Mouse (Mus musculus) liver, adult 2 months (tissue): Measurements from ENCODE around the gene Aff3.

Experiments
- CTCF ChIP-seq: fragments of 200-500 bp; IDR thresholded peaks from 2 replicates; pipeline ENCODE4 v1.5.1; 2011; ENCODE audit warnings: low read depth, low read length, control low read depth
- POLR2A ChIP-seq: fragments of 200-500 bp; IDR thresholded peaks from 2 replicates; pipeline ENCODE4 v1.6.1; 2011; ENCODE audit warnings: low read length, control low read depth; ENCODE audit not compliant: insufficient read depth; ENCODE audit errors: extremely low read depth

DNA sequence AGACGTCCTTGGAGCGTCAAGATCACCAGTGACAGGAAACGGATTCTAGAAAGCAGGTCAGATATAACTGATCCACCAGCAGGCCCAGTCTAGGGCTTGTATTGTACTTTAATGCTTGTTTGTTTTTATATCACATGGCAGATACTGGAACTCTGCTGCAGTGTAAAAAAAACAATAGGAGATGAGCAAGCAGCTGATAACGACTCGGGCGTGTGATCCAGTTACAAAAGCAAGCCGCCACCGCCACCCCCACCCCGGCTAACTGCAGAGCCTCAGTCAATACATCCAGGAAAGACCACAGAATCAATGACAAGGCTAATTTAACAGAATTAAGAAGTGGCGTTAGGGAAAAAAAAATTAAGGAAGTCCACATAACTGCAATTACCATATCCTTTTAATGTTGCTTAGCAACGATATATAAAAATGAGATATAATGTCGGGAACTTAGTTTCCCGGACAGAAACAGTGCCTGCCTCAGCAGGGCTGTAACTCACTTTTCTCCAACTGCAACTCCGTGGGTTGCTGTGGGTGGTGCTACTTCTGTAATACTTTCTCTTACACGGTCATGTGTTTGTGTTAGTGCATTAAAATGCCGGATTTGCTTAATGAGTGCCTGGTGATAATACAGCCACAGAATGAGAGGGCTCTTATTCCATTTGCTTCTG, 280.2 kb downstream of the Aff3 start:
- no peak for TF ChIP-seq CTCF
- TF ChIP-seq POLR2A: no peak
